Mouse (Mus musculus): Measurements from ENCODE around the gene Bms1. TPM values are rescaled to one million over a fixed set of nuclear protein-coding genes. Genes with fewer than 3 reads are reported as not detected.

Gene Bms1
- polyA plus RNA-seq, 3 experiments from 2014 or later = 26.1 to 29.9 (median 26.6) TPM

DNA sequence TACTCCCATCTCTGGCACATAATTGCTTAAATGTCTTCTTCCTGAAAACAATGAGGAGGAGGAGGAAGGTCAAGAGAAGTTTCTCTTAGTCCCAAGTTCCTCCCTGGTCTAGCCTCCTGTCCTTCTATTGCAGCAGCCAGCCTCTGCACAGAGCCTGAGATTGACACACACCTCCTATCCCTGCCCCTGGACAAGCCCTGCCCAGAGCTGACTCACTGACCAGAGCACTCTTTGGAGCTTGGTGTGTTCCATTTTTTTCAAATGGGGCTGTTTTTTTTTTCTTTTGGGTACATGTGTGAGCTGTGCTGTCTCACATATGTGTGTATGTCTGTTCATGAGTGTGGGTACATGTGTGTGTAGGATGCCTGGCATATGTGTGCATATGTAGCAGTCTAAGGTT lies 53.5 kb downstream of the Bms1 start:
- ATAC-seq = no peak

GRCm38 (mm10) chr6:118350342-118350741 lies 68.9 kb downstream of the Bms1 start:
- no peak for ATAC-seq

DNA sequence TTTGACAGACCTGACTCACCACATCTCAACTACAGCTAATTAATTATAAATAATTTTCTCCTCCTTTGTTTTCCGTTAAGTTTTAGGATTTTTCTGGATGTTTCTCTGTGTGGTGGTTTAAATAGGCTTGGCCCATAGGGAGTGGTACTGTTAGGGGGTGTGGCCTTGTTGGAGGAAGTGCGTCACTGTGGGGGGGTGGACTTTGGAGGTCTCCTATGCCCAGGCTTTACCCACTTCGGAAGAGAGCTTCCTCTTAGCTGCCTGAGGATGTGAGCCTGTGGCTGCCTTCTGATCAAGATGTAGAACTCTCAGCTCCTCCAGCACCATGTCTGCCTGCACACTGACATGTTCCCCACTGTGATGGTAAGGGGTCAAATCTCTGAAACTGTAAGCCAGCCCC lies 71.1 kb downstream of the Bms1 start:
- no peak for ATAC-seq

GRCm38 (mm10) chr6:118347291-118347690 lies 72.0 kb downstream of the Bms1 start:
- ATAC-seq = no peak

DNA sequence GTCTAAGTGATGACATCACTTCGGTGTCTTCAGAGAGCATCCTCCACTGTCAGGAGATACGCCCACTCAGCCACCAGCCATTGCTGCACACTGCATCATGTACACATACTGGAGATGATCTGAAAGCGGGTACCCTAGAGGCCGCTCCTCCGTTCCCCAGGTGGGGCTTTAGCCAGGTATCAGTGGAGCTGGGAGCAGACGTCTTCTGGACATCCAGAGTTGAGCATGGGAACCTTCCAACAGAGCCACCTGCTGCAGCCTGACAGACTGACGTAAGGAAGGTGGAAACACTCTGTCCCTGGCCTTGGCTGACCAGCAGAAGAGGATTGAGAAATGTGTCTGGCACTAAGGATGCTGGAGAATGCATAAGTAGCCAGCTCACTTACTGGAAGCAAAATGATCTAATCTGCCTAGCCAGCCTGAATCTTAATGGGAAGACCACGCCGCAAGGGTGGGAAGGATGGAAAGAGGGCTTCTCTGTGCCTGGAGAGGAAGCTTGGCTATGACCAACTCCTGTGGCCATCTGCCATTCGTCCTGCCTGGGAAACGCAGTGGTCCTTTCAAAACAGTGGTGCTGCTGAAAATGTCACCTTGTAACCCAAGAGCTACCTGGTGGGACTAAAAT lies 77.3 kb downstream of the Bms1 start:
- ATAC-seq = no peak

DNA sequence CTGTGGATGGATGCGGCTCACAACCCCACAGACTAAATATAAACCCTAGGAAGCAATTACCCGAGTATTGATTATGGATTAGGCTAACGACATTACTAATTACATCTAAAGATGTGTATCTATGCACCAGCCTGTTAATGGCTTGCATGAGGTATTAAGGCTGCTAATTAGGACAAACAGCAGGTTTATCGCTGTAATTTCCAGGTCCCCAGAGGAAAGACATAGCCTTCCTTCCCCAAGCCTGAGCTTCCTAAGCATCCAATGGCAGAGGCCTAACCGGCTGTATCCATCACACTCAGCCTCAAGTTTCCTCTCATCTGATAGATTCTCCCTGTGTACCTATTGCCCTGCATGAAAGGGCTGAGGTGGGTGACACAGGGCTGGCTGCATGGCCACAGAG lies 81.6 kb downstream of the Bms1 start:
- no peak for ATAC-seq

DNA sequence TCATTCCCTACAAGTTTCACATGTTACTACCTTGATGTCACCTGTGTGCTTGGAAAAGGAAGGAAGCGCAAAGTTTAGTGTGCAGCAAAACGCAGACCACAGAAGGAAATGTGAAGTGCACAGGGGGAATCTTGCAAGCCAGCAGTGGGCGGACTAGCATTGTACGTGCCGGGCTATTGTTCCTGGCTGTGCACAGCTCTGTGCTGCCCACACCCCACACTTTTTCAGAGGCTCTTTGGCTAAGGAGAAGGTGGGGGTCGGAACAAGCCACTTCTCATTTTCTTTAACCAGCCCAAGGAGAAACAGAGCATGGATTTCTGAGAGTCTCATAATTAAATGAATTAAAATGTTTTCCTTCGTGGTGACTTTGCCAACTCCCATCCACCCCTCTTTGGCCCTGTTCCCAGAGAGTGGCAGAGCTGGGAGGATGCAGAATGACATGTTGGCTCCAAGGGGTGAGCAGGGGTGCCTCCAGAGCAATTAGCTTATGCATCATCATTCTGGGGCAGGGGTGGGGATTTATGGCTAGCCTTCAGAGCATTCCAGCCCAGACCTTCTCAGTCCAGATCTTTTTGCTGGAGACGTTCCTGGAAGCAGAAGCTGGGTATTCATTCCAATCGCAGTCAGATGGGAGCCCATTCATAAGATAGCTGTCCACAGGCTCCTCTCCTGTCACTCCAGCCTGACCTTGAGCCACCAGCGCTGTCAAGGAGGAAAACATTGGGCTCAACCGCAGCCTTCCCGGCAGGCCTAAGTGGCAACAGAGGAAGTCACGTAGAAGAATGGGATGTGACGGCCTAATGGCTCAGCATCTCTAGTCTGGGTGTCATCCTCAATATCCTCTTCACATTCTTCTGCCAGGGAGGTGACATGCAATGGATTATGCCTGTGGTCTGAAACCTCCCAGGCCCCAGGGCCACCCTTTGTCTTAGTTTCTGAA lies 82.5 kb downstream of the Bms1 start:
- ATAC-seq = no peak

DNA sequence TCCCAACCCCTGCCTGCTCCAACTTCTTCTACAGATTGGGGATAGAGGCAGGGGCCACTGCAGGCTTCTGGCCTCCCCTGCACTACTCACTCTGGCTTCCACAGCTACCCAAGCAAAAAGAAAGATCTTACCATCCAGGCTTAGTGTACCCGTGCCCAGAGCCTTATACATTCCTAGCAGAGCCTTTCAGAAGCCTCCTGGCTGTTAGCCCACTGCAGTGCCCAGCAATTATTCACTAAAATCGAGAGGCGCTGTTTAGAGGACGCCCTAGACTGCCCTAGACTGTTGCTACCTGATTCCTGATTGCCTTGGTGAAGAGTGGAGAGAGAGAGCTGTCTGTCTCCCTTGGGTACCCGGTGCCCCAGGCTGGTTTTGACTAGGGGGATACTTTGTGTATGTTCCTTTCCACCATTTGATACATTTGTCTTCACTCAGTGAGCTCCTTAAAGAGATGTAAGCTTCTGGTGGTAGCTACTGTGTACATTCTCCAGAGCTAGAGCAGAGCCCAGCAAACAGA lies 83.3 kb downstream of the Bms1 start:
- no peak for ATAC-seq

DNA sequence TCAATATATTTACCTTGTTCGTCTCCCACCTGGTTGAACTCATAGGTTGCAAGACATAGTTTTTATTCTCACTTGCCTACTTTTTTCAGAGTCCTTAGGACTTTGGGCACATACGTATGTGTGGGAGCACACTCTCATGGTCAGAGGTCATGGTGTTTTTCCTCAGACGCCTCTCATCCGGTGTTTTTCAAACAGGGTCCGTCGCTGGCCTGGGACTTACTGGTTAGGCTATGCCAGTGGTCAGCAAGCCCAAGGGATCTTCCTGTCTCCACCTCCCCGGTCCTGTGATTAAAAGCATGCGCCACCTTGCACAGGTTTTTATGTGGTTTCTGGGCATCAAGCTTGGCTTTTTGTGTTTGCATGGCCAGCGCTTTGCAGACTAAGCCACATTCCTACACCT lies 85.4 kb downstream of the Bms1 start:
- no peak for ATAC-seq

Other genes with a start within 250 kb of the Bms1 start
- under 1 TPM; 0.23 to 0.91 (median 0.40) TPM for gene Ret, start 221.8 kb downstream of the Bms1 start, polyA plus RNA-seq (2017; shearing (Covaris generic))
- 1 to 10 TPM; 7.0 to 7.7 (median 7.3) TPM for gene Zfp248, start 36.1 kb upstream of the Bms1 start, polyA plus RNA-seq (2017; shearing (Covaris generic))
- under 1 TPM in 1 of 3 experiments, not detected in 2; 0.20 TPM for gene Zfp9, start 59.8 kb upstream of the Bms1 start, polyA plus RNA-seq (2017; shearing (Covaris generic))
- 1 to 10 TPM; 5.5 to 9.4 (median 6.3) TPM for gene Ankrd26, start 142.8 kb upstream of the Bms1 start, polyA plus RNA-seq (2017; shearing (Covaris generic))

Measured in inflammation-experienced regulatory T-cells, adult 6 months (primary cell).